Mouse (Mus musculus): ENCODE results near the gene Trir. TPM values are rescaled to one million over a fixed set of nuclear protein-coding genes. Genes with fewer than 3 reads are reported as not detected.
A peak's percentile ranks its signal among the peaks of the same experiment; 100 is the strongest.

Gene Trir
- polyA plus RNA-seq, 1 experiment from 2014 or later, result 117 TPM

DNA sequence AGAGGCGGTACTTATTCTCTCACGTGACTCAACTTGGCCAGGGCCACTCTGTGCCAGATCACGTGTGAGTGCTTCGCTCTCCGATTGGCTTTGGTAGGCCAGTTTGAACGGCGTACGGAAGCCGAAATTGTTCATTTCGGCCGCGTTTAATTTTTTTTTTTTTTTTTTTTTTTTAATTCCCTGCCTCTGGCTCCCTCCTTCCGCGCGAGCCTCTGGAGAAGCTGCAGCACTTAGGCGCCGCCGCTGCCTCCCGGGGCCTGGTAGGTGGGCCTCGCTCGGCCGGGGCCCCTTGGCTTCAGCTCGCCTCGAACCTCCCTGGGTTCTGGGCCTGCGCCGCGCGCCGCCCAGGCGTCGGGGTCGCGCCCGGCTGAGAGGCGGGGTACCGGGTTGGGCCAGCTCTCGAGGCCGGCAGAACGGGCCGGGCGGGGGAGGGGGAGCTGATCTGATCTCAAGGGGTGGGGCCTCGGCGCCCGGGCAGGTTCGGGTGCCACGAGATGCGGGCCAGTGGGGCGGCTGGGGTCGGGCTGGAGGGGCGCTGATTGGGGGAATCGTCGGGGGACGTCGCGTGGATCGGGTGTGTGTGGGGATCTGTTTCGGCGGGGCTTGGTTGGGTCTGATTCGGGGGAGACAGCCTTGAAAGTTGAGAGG is 10.2 kb downstream of the Trir start, which contains the start of gene Tnpo2:
TSS of gene Tnpo2 (plus strand) at position 198 of the 648 bp plus-strand sequence.
- ATAC-seq (ENCODE audit: insufficient number of reproducible peaks, low FRiP score, low TSS enrichment, low read depth), result peak; percentile 92
- peak within 1 kb of the TSS; percentile 82 for H3K4me3 ChIP-seq (replicated peaks)
- H3K36me3 ChIP-seq, result peaks cover 37% of the 10 kb centered on the region
- peak within 1 kb of the TSS; percentile 87 for H3K4me2 ChIP-seq (replicated peaks)
- H3K27ac ChIP-seq (replicated peaks), result peak within 1 kb of the TSS; percentile 100
- peak within 1 kb of the TSS; percentile 89 for H3K9ac ChIP-seq
- H3K4me1 ChIP-seq, result peaks cover 29% of the 10 kb centered on the region
- WGBS, result under 1% methylated on average over 58 of the region's 59 CpGs
- no peaks in the 10 kb centered on the region for H3K27me3 ChIP-seq
- H3K9me3 ChIP-seq (replicated peaks), result no peaks in the 10 kb centered on the region

DNA sequence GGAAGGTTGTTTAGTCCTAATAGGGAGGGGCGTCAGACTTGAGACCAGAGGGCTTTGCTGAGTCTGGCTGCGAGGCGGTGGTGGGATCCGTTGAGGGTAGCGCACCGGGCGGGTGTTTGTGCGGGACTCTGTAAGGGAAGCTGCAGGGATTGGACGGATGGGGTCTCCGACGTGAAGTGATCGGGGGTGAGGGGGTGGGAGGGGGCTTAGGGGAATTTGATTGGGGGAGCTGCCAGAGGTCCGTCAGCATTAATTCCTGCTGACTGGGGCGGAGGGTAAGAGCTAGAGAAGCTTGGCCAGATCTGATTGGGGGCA is 10.7 kb downstream of the Trir start:
- Histone ChIP-seq H3K4me2 (replicated peaks) (peak overlapping the region; percentile 87), H3K9ac (peak overlapping the region; percentile 89), H3K27ac (replicated peaks) (peak overlapping the region; percentile 100), H3K4me3 (replicated peaks) (peak overlapping the region; percentile 82), H3K27me3 (no peaks in the 10 kb centered on the region), H3K9me3 (replicated peaks) (no peaks in the 10 kb centered on the region), H3K4me1 (peaks cover 29% of the 10 kb centered on the region), H3K36me3 (peaks cover 35% of the 10 kb centered on the region)
- WGBS, result 1% methylated on average over 14 of the region's 14 CpGs
- peak; percentile 68 for ATAC-seq (ENCODE audit: insufficient number of reproducible peaks, low FRiP score, low TSS enrichment, low read depth)

DNA sequence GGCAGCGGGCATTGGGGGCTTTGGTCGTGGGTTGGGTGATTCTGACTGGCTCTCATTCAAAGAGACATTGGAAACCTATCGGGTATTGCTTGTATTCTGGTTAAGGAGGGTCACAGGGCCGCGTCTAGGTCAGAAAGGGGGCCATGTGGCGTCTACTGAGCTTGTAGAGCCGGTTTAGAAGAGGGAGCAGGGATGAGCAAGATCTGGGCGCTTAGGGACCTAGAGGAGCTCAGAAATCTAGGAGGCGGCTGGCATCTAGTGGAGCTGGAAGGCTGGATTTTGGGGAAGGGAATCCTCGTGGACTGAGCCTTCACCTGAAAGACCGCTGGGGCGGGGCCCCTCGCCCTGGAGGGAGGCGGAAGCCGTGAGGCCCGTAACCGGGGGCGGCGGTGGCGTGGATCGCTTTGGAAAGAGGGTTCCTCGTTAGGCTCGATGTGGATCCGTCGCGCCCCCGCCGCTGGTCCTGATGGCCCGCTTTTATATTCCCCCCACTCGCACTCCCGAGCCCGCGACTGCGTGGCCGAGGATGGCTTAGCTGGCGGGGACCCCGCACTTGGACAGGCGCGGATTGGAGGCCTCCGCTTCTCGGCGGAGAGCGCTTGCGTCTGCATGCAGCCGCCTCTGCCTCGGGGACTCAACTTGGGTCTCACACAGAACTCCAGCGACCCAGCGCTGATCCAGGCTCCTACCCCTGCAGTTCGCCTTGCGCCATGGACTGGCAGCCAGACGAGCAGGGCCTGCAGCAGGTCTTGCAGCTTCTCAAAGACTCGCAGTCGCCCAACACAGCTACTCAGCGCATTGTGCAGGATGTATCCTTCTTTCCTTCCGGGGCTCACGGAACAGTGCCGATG is 11.3 kb downstream of the Trir start:
- H3K36me3 ChIP-seq, result peaks cover 31% of the 10 kb centered on the region
- ATAC-seq (ENCODE audit: insufficient number of reproducible peaks, low FRiP score, low TSS enrichment, low read depth), result no peak
- H3K4me2 ChIP-seq (replicated peaks), result peak overlapping the region; percentile 87
- no peaks in the 10 kb centered on the region for H3K9me3 ChIP-seq (replicated peaks)
- H3K27ac ChIP-seq (replicated peaks), result peak overlapping the region; percentile 100
- under 1% methylated on average over 57 of the region's 57 CpGs for WGBS
- H3K27me3 ChIP-seq, result no peaks in the 10 kb centered on the region
- peak overlapping the region; percentile 82 for H3K4me3 ChIP-seq (replicated peaks)
- H3K9ac ChIP-seq, result peak overlapping the region; percentile 89
- peaks cover 29% of the 10 kb centered on the region for H3K4me1 ChIP-seq

DNA sequence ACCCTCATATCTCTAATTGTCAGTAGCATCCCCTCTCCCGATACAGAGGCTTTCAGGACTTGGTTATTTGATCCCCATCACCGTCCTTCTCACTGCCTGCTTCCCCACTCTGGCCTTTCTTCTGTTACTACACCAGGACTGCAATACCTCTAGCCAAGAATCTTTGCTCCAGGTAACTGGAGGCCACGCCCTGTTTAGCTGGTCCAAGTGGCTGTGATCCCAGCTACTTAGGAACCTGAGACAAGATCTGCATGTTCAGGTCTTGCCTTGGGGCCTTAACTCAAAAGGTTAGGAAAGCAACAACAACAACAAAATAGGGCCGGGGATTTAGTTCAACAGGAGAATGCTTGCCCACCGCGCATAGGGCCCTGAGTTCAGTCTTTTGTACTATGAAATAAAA is 17.0 kb downstream of the Trir start:
- H3K4me2 ChIP-seq (replicated peaks), result no peak overlapping the region
- no peak overlapping the region for H3K4me3 ChIP-seq (replicated peaks)
- H3K27ac ChIP-seq (replicated peaks), result no peak overlapping the region
- WGBS, result 79% methylated on average over 6 of the region's 6 CpGs
- no peaks in the 10 kb centered on the region for H3K9me3 ChIP-seq (replicated peaks)
- no peak overlapping the region for H3K9ac ChIP-seq
- no peak for ATAC-seq (ENCODE audit: insufficient number of reproducible peaks, low FRiP score, low TSS enrichment, low read depth)
- peaks cover 10% of the 10 kb centered on the region for H3K4me1 ChIP-seq
- H3K27me3 ChIP-seq, result no peaks in the 10 kb centered on the region
- H3K36me3 ChIP-seq, result peaks cover 78% of the 10 kb centered on the region

- WGBS, result 81% methylated on average over 7 of the region's 7 CpGs
- Histone ChIP-seq H3K4me2 (replicated peaks) (no peak overlapping the region), H3K27ac (replicated peaks) (no peak overlapping the region), H3K4me3 (replicated peaks) (no peak overlapping the region), H3K4me1 (peaks cover 19% of the 10 kb centered on the region), H3K9me3 (replicated peaks) (no peaks in the 10 kb centered on the region), H3K9ac (no peak overlapping the region), H3K36me3 (peaks cover 48% of the 10 kb centered on the region), H3K27me3 (no peaks in the 10 kb centered on the region)
- no peak for ATAC-seq (ENCODE audit: insufficient number of reproducible peaks, low FRiP score, low TSS enrichment, low read depth)
These were observed 30.7 kb downstream of the Trir start for GRCm38 (mm10) chr8:85057367-85057766.

DNA sequence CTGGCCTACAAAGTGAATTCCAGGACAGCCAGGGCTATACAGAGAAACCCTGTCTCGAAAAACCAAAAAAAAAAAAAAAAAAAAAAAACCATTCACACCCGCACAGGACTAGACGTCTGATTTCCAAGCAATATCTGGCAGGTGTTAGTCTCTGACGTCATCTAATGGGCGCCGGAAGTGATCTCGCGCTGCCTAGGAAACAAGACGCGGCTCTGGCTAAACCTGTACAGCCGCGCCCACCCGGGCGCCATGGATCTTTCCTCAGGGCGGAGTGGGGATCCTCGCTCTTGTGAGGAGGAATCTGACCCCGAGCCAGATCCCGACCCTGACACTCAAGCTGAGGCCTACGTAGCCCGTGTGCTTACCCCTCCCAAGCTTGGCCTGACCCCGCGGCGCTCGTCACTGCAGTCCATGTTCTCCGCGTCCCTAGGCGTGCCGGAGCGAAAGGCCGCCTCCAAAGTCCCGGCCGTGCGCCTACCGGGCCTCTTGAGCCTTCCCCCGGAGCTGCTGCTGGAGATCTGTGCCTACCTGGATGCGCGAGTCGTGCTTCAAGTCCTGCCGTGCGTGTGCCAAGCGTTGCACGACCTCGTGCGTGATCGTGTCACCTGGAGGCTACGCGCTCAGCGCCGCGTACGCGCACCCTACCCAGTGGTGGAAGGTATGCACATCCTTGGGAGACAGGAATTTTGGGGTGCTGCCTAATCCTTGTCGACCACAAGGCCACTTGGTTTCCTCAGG is 33.4 kb downstream of the Trir start, which contains the start of gene Fbxw9:
TSS of gene Fbxw9 (plus strand) at position 177 of the 738 bp plus-strand sequence.
- peaks cover 33% of the 10 kb centered on the region for H3K36me3 ChIP-seq
- H3K9me3 ChIP-seq (replicated peaks), result no peaks in the 10 kb centered on the region
- H3K27me3 ChIP-seq, result no peaks in the 10 kb centered on the region
- peaks cover 19% of the 10 kb centered on the region for H3K4me1 ChIP-seq
- peak within 1 kb of the TSS; percentile 60; the same call in 1 of the 2 replicates for H3K27ac ChIP-seq (replicated peaks)
- peak within 1 kb of the TSS; percentile 69 for H3K9ac ChIP-seq
- peak; percentile 84 for ATAC-seq (ENCODE audit: insufficient number of reproducible peaks, low FRiP score, low TSS enrichment, low read depth)
- peak within 1 kb of the TSS; percentile 92 for H3K4me2 ChIP-seq (replicated peaks)
- under 1% methylated on average over 53 of the region's 53 CpGs for WGBS
- H3K4me3 ChIP-seq (replicated peaks), result peak within 1 kb of the TSS; percentile 87

- Histone ChIP-seq H3K4me1 (peaks cover 19% of the 10 kb centered on the region), H3K36me3 (peaks cover 30% of the 10 kb centered on the region; the same call in 1 of the 2 replicates), H3K4me2 (replicated peaks) (no peak overlapping the region), H3K9me3 (replicated peaks) (no peaks in the 10 kb centered on the region), H3K27ac (replicated peaks) (no peak overlapping the region), H3K9ac (no peak overlapping the region), H3K27me3 (no peaks in the 10 kb centered on the region), H3K4me3 (replicated peaks) (no peak overlapping the region)
- 94% methylated on average over 4 of the region's 4 CpGs for WGBS
- ATAC-seq (ENCODE audit: insufficient number of reproducible peaks, low FRiP score, low TSS enrichment, low read depth), result no peak
These were observed 36.0 kb downstream of the Trir start for GRCm38 (mm10) chr8:85062603-85063002.

GRCm38 (mm10) chr8:85065213-85065612 is 38.6 kb downstream of the Trir start:
- WGBS, result 39% methylated on average over 2 of the region's 2 CpGs
- ATAC-seq (ENCODE audit: insufficient number of reproducible peaks, low FRiP score, low TSS enrichment, low read depth), result no peak

DNA sequence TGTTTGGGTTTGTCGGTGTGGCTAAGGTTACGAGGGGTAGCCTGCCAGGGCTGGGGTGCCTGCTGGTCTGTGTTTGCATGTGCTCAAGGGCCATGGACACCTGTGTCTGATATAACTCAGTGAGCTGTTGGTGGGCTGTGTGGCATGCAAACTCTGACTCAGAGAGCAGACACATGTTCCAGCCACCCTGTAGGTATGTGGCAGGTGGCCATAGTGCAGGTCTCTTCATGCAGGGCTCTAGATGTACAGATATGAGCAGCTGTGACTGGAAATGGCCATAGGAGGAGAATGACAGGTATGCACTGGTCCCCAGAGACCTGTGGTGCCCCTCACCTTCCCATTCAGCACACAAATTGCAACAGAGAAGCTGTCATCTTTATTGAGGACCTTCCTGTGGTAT is 40.5 kb downstream of the Trir start:
- peaks cover under 1% of the 10 kb centered on the region; the same call in 1 of the 2 replicates for H3K4me1 ChIP-seq
- H3K9me3 ChIP-seq (replicated peaks), result no peaks in the 10 kb centered on the region
- 82% methylated on average over 2 of the region's 2 CpGs for WGBS
- H3K36me3 ChIP-seq, result peaks cover 35% of the 10 kb centered on the region
- no peak overlapping the region for H3K4me3 ChIP-seq (replicated peaks)
- no peak overlapping the region for H3K4me2 ChIP-seq (replicated peaks)
- no peak overlapping the region for H3K27ac ChIP-seq (replicated peaks)
- H3K9ac ChIP-seq, result no peak overlapping the region
- no peaks in the 10 kb centered on the region for H3K27me3 ChIP-seq
- no peak for ATAC-seq (ENCODE audit: insufficient number of reproducible peaks, low FRiP score, low TSS enrichment, low read depth)

More at GRCm38 (mm10) chr8:85065213-85065612, 38.6 kb downstream of the Trir start:
- Histone ChIP-seq H3K4me1 (peaks cover 18% of the 10 kb centered on the region), H3K9ac (no peak overlapping the region), H3K9me3 (replicated peaks) (no peaks in the 10 kb centered on the region), H3K36me3 (peaks cover 35% of the 10 kb centered on the region), H3K4me2 (replicated peaks) (no peak overlapping the region), H3K27ac (replicated peaks) (no peak overlapping the region), H3K4me3 (replicated peaks) (no peak overlapping the region), H3K27me3 (no peaks in the 10 kb centered on the region)

- no peak within 1 kb of the TSS for H3K9ac ChIP-seq
These were observed 41.4 kb downstream of the Trir start, which contains the start of gene Gm5741 for GRCm38 (mm10) chr8:85067982-85068381. Gene Gm5741, minus strand, starts transcription at chr8:85067982.

GRCm38 (mm10) chr8:85071041-85071440 is 44.4 kb downstream of the Trir start:
- Histone ChIP-seq H3K4me1 (peaks cover 10% of the 10 kb centered on the region; the same call in 1 of the 2 replicates), H3K27me3 (no peaks in the 10 kb centered on the region), H3K4me2 (replicated peaks) (peak overlapping the region; percentile 80), H3K27ac (replicated peaks) (peak overlapping the region; percentile 97; the same call in 1 of the 2 replicates), H3K9me3 (replicated peaks) (no peaks in the 10 kb centered on the region), H3K4me3 (replicated peaks) (peak overlapping the region; percentile 98), H3K9ac (no peak overlapping the region), H3K36me3 (peaks cover 44% of the 10 kb centered on the region)
- WGBS, result 75% methylated on average over 5 of the region's 5 CpGs
- ATAC-seq (ENCODE audit: insufficient number of reproducible peaks, low FRiP score, low TSS enrichment, low read depth), result no peak

More at GRCm38 (mm10) chr8:85067982-85068381, 41.4 kb downstream of the Trir start, which contains the start of gene Gm5741:
- no peak within 1 kb of the TSS for H3K27ac ChIP-seq (replicated peaks)
- no peaks in the 10 kb centered on the region for H3K9me3 ChIP-seq (replicated peaks)
- H3K27me3 ChIP-seq, result no peaks in the 10 kb centered on the region
- peaks cover 7% of the 10 kb centered on the region; the same call in 1 of the 2 replicates for H3K4me1 ChIP-seq
- ATAC-seq (ENCODE audit: insufficient number of reproducible peaks, low FRiP score, low TSS enrichment, low read depth), result no peak
- H3K36me3 ChIP-seq, result peaks cover 35% of the 10 kb centered on the region
- no peak within 1 kb of the TSS for H3K4me2 ChIP-seq (replicated peaks)
- H3K4me3 ChIP-seq (replicated peaks), result no peak within 1 kb of the TSS

All from embryonic facial prominence, embryonic 15.5 days (tissue).